Mouse (Mus musculus) myocyte (in vitro differentiated cells): ENCODE data around the gene Ppp3ca. TPM values are rescaled to one million over a fixed set of nuclear protein-coding genes. Genes with fewer than 3 reads are reported as not detected.

ENCODE experiments used
- H3K27me3 ChIP-seq: one replicate; pipeline ENCODE4 v1.6.1; 2011; ENCODE audit not compliant: control insufficient read depth, insufficient read depth, insufficient read length
- H3K36me3 ChIP-seq: one replicate; pipeline ENCODE4 v1.6.1; 2011; ENCODE audit not compliant: control insufficient read depth, insufficient read depth
- H3K4me2 ChIP-seq: one replicate; pipeline ENCODE4 v1.6.1; 2011; ENCODE audit warnings: low read depth, control low read depth
- H3K4me3 ChIP-seq: one replicate; pipeline ENCODE4 v1.5.1; 2011; ENCODE audit warnings: mild to moderate bottlenecking, control low read depth, moderate library complexity
- H3K79me2 ChIP-seq: one replicate; pipeline ENCODE4 v1.6.1; 2011; ENCODE audit not compliant: control insufficient read depth, insufficient read depth
- H3ac ChIP-seq: one replicate; pipeline ENCODE4 v1.6.1; 2011; ENCODE audit not compliant: control insufficient read depth, insufficient read length
- CEBPB ChIP-seq: IDR thresholded peaks from 2 replicates; pipeline ENCODE4 v1.6.1; 2011; ENCODE audit warnings: mild to moderate bottlenecking, moderate library complexity; ENCODE audit not compliant: poor library complexity, insufficient read depth, severe bottlenecking
- E2F4 ChIP-seq: IDR thresholded peaks from one replicate; pipeline ENCODE4 v1.6.1; 2011; ENCODE audit warnings: mild to moderate bottlenecking, control low read depth, moderate library complexity; ENCODE audit not compliant: insufficient read depth
- MAX ChIP-seq: IDR thresholded peaks from one replicate; pipeline ENCODE4 v1.6.1; 2011; ENCODE audit warnings: low read depth, mild to moderate bottlenecking, control low read depth
- MYOD1 ChIP-seq, 3 experiments: IDR thresholded peaks; one replicate each; pipeline ENCODE4 v1.6.1; 2011; ENCODE audit warnings: control low read depth in 2 of 3, low read depth in 2 of 3, mild to moderate bottlenecking in 2 of 3, moderate library complexity in 1 of 3; ENCODE audit not compliant: insufficient read length in 2 of 3, control insufficient read depth in 1 of 3
- MYOG ChIP-seq, 3 experiments: IDR thresholded peaks; one replicate each; pipeline ENCODE4 v1.6.1; 2011; ENCODE audit warnings: control low read depth in 2 of 3, low read depth in 2 of 3, mild to moderate bottlenecking in 2 of 3; ENCODE audit not compliant: insufficient read length in 2 of 3, control insufficient read depth in 1 of 3, insufficient read depth in 1 of 3
- POLR2A ChIP-seq: IDR thresholded peaks from one replicate; pipeline ENCODE4 v1.6.1; 2011; ENCODE audit warnings: low read depth, mild to moderate bottlenecking, control low read depth, moderate library complexity; ENCODE audit not compliant: insufficient read length
- POLR2AphosphoS2 ChIP-seq: IDR thresholded peaks from one replicate; pipeline ENCODE4 v1.6.1; 2011; ENCODE audit warnings: low read depth, control low read depth; ENCODE audit not compliant: insufficient read length
- REST ChIP-seq: IDR thresholded peaks from one replicate; pipeline ENCODE4 v1.6.1; 2011; ENCODE audit warnings: mild to moderate bottlenecking, control low read depth, moderate library complexity; ENCODE audit not compliant: insufficient read depth, insufficient read length
- SRF ChIP-seq: IDR thresholded peaks from one replicate; pipeline ENCODE4 v1.6.1; 2011; ENCODE audit warnings: low read depth; ENCODE audit not compliant: control insufficient read depth, insufficient read length
- TCF12 ChIP-seq: IDR thresholded peaks from one replicate; pipeline ENCODE4 v1.6.1; 2011; ENCODE audit warnings: mild to moderate bottlenecking, control low read depth; ENCODE audit not compliant: poor library complexity, insufficient read depth, severe bottlenecking
- TCF3 ChIP-seq: IDR thresholded peaks from one replicate; pipeline ENCODE4 v1.6.1; 2011; ENCODE audit warnings: low read depth, control low read depth; ENCODE audit not compliant: insufficient read length
- USF1 ChIP-seq: IDR thresholded peaks from one replicate; pipeline ENCODE4 v1.6.1; 2011; ENCODE audit warnings: low read depth, mild to moderate bottlenecking, control low read depth, moderate library complexity
- polyA plus RNA-seq: library from polyadenylated mRNA; unstranded; fragments of >200 nt; fragmentation: generic; extraction: Trizol; gene quantifications from one replicate; pipeline ENCODE4 v1.2.1, GENCODE M21; 2012; ENCODE audit warnings: missing spikeins

The Ppp3ca gene
- polyA plus RNA-seq, 1 experiment = 34.0 TPM

DNA sequence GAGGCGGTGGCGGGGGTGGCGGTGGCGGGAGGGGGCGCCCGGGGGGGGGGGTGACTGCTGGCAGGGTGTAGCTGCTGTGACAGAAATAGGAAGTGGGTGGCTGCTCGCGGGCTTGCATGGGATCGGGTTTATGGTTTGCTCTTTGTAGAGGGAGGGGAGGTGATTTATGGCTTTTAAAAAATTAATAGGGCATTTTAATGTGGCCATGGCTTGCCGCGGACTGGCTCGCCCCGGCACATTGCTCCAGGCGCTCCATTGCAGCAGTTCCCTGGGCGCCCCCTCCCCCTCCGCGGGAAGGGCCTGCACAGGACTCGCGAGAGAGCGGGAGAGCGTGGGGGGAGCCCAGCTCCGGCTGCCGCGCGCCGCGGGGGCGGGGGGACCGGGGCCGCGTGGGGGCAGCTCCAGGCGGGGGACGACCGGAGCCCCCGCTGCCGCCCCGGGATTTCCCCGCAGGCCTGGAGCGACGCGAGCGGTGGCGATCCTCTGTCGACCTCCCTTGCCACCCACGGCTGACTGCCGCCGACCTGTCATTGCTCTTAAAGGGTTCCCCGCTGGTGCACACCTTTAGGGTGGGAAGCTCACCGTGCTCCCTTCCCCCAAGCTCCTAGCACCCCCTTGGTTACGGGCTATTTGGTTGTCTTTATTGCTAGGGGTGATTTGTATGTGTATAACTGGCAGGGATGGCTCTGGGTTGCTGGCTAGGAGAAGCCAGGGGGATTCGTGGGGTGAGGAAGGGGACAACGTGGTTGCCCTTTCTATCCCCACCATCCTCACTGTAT lies 1.4 kb downstream of the Ppp3ca start:
- Histone ChIP-seq H3K4me2 (peak overlapping the region; percentile 71), H3K27me3 (no peaks in the 10 kb centered on the region), H3K79me2 (peaks cover 49% of the 10 kb centered on the region), H3K36me3 (no peaks in the 10 kb centered on the region), H3ac (peak overlapping the region; percentile 84), H3K4me3 (peak overlapping the region; percentile 73)
- no peak for TF ChIP-seq TCF3
- peak; percentile 22 for TF ChIP-seq POLR2A

DNA sequence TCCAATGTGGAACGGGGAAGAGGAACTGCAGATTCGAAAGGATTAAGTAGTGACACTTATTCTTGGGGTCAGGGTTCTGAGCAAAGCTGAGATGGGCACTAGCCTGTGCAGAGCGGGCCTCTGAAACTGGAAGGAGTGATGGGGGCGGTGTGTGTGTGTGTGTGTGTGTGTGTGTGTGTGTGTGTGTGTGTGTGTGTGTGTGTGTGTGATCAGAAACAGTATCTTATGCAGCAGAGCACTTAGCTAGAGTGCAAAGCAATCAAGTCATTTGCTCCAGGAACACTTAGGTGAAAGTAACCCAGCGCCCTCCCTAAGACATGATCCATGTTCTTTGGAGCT lies 2.0 kb downstream of the Ppp3ca start:
- H3K4me3 ChIP-seq = peak overlapping the region; percentile 73
- H3K36me3 ChIP-seq = no peaks in the 10 kb centered on the region
- no peaks in the 10 kb centered on the region for H3K27me3 ChIP-seq
- TF ChIP-seq MAX (no peak), MYOG (IDR thresholded peaks at IDR 0.05; ENCODE audit: control insufficient read depth in 1 of 3, insufficient read depth in 1 of 3, insufficient read length in 2 of 3, low read depth in 2 of 3) (no peak)
- H3ac ChIP-seq = peak overlapping the region; percentile 84
- peaks cover 54% of the 10 kb centered on the region for H3K79me2 ChIP-seq
- H3K4me2 ChIP-seq = peak overlapping the region; percentile 71

DNA sequence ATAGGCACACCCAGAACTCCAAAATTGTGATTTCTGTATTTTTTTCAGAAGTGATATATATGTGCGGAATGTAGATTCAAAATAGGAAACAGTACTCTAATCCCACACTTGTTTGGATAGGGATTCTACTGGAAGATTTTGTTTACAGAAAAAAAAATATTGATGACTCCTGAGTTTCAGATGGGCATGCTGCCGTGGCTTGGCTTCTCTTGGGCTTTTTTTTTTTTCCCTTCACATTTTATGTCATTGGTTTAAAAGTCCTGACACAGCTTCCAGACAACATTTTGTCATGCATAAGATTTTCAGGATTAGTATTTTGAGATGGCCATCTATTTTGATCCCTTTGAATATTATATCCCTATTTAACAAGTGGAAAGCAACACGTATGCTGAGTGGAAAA lies 2.9 kb downstream of the Ppp3ca start:
- Histone ChIP-seq H3ac (no peak overlapping the region), H3K4me2 (peak overlapping the region; percentile 71), H3K36me3 (no peaks in the 10 kb centered on the region), H3K79me2 (peaks cover 64% of the 10 kb centered on the region), H3K27me3 (no peaks in the 10 kb centered on the region), H3K4me3 (peak overlapping the region; percentile 73)
- TF ChIP-seq POLR2AphosphoS2 (no peak), MAX (no peak), MYOG (IDR thresholded peaks at IDR 0.05; ENCODE audit: control insufficient read depth in 1 of 3, insufficient read depth in 1 of 3, insufficient read length in 2 of 3, low read depth in 2 of 3) (no peak), MYOD1 (IDR thresholded peaks at IDR 0.05; ENCODE audit: control insufficient read depth in 1 of 3, insufficient read length in 2 of 3, low read depth in 2 of 3) (no peak), E2F4 (no peak), TCF3 (no peak), TCF12 (no peak), SRF (no peak), CEBPB (no peak), POLR2A (no peak), REST (no peak), USF1 (no peak)

DNA sequence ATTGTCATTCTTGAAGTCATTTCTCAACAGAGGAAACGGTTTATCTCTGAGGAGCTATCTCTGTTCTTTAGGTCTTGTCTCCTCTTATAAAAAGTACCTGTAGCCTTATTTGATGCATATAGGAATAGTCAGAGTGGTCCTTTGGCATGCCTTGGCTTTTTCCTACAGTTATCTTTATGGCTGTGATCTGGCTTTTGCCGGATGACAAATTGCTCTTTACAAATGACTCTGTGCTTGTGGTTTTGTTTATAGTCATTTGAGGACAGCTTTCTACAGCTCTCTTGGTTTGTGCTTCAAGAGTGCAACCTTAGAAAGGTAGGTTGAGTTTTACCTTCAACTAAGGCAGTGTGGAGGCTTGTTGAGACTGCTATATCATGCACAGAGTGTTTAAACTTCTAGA lies 3.4 kb downstream of the Ppp3ca start:
- H3ac ChIP-seq = no peak overlapping the region
- H3K4me3 ChIP-seq = no peak overlapping the region
- peak overlapping the region; percentile 35 for H3K4me2 ChIP-seq

DNA sequence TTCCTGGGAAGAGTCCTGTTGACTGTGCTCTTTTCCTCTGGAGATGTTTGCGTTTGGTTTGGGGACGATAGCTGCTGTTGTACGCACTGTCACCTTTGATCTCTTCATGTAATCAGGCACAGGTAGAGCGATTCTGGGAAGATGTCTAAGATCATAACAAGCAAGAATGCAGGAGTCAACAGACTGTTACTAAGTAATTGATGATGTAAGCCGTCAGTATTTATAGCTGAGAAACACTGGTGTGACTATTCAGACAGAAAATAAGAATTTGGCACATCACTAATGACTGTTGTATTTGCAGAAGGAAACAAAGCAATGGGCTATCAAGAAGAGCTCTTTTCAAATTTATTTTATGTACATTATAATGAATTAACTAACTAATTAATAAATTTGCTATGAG lies 4.6 kb downstream of the Ppp3ca start:
- no peak overlapping the region for H3K4me3 ChIP-seq
- H3K27me3 ChIP-seq = no peaks in the 10 kb centered on the region
- TF ChIP-seq CEBPB = no peak
- TF ChIP-seq USF1 = no peak
- no peak for TF ChIP-seq POLR2A
- TF ChIP-seq MAX = no peak
- TF ChIP-seq POLR2AphosphoS2 = no peak
- TF ChIP-seq E2F4 = no peak
- no peak overlapping the region for H3ac ChIP-seq
- no peak overlapping the region for H3K4me2 ChIP-seq
- peaks cover 80% of the 10 kb centered on the region for H3K79me2 ChIP-seq
- no peaks in the 10 kb centered on the region for H3K36me3 ChIP-seq

More for the DNA sequence above, 3.4 kb downstream of the Ppp3ca start:
- peaks cover 69% of the 10 kb centered on the region for H3K79me2 ChIP-seq
- no peaks in the 10 kb centered on the region for H3K27me3 ChIP-seq
- no peaks in the 10 kb centered on the region for H3K36me3 ChIP-seq
- TF ChIP-seq MYOG (IDR thresholded peaks at IDR 0.05; ENCODE audit: control insufficient read depth in 1 of 3, insufficient read depth in 1 of 3, insufficient read length in 2 of 3, low read depth in 2 of 3) = no peak
- no peak for TF ChIP-seq TCF3
- TF ChIP-seq REST = no peak
- TF ChIP-seq USF1 = no peak
- no peak for TF ChIP-seq POLR2A
- no peak for TF ChIP-seq MYOD1 (IDR thresholded peaks at IDR 0.05; ENCODE audit: control insufficient read depth in 1 of 3, insufficient read length in 2 of 3, low read depth in 2 of 3)
- no peak for TF ChIP-seq TCF12

DNA sequence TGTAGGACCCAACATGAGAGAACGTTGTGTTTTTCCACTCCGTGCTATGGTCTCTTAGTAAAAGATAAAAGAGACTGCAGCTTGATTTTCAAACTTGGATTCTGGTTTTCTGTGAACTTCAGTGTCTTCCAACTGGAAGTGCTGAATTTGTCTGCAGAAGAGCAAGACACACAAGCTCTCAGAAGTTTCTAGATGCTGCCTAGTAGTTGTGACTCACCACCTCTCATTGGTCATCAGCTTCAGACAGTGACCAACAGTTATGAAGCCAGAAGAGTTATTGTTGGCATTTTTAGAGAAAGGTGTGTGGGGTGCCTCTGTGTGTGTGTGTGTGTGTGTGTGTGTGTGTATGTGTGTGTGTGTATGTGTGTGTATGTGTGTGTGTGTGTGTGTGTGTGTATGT lies 7.1 kb downstream of the Ppp3ca start:
- no peak overlapping the region for H3ac ChIP-seq
- no peak overlapping the region for H3K4me2 ChIP-seq
- no peak for TF ChIP-seq POLR2A
- no peak for TF ChIP-seq CEBPB
- no peak for TF ChIP-seq MYOG (IDR thresholded peaks at IDR 0.05; ENCODE audit: control insufficient read depth in 1 of 3, insufficient read depth in 1 of 3, insufficient read length in 2 of 3, low read depth in 2 of 3)
- no peak for TF ChIP-seq TCF3
- no peak for TF ChIP-seq E2F4
- TF ChIP-seq MYOD1 (IDR thresholded peaks at IDR 0.05; ENCODE audit: control insufficient read depth in 1 of 3, insufficient read length in 2 of 3, low read depth in 2 of 3) = no peak
- no peak for TF ChIP-seq POLR2AphosphoS2
- no peak for TF ChIP-seq MAX
- no peak for TF ChIP-seq USF1
- no peak overlapping the region for H3K4me3 ChIP-seq
- no peaks in the 10 kb centered on the region for H3K36me3 ChIP-seq
- peaks cover 97% of the 10 kb centered on the region for H3K79me2 ChIP-seq
- no peaks in the 10 kb centered on the region for H3K27me3 ChIP-seq
